Mouse (Mus musculus): ENCODE results near the gene B3galnt2. TPM values are rescaled to one million over a fixed set of nuclear protein-coding genes. Genes with fewer than 3 reads are reported as not detected.
"Not testable (repeated sequence)": the region's sequence is repeated elsewhere in the genome, so short reads cannot be mapped to it uniquely, and the experiment has no call there.

B3galnt2 gene
- polyA plus RNA-seq, 1 experiment from 2014 or later, result 32.1 TPM

DNA sequence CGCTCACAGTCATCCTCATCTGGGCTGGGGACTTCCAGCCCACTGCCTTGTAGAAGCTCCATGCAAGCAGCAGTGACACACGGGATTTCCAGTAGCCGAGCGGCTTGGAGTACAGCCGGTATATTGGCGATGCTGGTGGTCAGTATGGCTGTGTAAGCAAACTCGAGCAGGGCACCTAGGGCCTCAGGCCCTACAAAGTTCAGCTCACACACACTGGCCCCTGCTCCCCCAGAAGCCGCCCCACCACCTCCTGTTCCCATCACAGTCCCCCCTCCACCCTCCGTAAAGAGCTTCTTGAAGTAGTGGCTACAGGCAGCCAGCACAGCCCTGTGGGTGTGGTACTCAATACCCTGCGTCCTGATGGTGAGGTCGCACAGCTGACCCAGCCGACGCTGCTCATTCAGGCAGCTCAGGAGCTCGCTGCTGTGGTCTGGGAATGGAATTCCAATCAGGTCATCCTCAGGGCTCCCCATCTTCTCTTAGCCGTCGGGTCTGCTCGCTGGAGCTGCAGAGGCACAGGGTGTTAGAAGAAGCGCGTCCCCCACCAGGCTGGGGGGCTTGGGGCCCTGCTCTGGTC is 11.2 kb downstream of the B3galnt2 start:
- WGBS, result 63% methylated on average over 19 of the region's 19 CpGs
- H3K36me3 ChIP-seq (ENCODE audit: control insufficient read depth, insufficient read depth, low read length), result peaks cover 3% of the 10 kb centered on the region
- H3K4me3 ChIP-seq (ENCODE audit: low read length), result no peak overlapping the region
- H3K4me1 ChIP-seq (replicated peaks; ENCODE audit: control insufficient read depth, insufficient read depth, low read length), result no peaks in the 10 kb centered on the region
- no peaks in the 10 kb centered on the region for H3K9me3 ChIP-seq (ENCODE audit: control insufficient read depth, low read length)
- H3K27me3 ChIP-seq (ENCODE audit: control insufficient read depth, insufficient read depth, low read depth, low read length), result no peaks in the 10 kb centered on the region
- no peak overlapping the region for H3K4me2 ChIP-seq (ENCODE audit: low read depth, low read length)
- no peak overlapping the region for H3K9ac ChIP-seq (ENCODE audit: low read length)
- no peak for ATAC-seq (ENCODE audit: low read depth)
- no peak overlapping the region for H3K27ac ChIP-seq (ENCODE audit: low read length)

DNA sequence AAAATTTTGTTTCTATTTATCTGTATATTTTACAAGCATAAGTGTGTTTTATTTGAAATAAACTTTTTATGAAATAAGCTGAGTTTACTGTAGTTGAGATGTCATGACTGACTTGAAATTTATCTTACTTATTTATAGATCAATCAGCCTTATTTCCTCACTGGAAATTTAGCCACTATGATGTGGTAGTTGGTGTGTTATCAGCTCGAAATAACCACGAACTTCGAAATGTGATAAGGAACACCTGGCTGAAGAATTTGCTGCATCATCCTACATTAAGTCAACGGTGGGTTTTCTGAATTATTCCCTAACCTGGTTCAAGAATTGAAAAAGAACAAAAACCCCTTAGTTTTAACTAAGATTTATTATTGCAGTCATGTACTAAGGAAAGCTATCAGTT is 11.9 kb downstream of the B3galnt2 start:
- H3K4me2 ChIP-seq (ENCODE audit: low read depth, low read length), result no peak overlapping the region
- peaks cover 3% of the 10 kb centered on the region for H3K36me3 ChIP-seq (ENCODE audit: control insufficient read depth, insufficient read depth, low read length)
- H3K27me3 ChIP-seq (ENCODE audit: control insufficient read depth, insufficient read depth, low read depth, low read length), result no peaks in the 10 kb centered on the region
- no peaks in the 10 kb centered on the region for H3K4me1 ChIP-seq (replicated peaks; ENCODE audit: control insufficient read depth, insufficient read depth, low read length)
- no peak overlapping the region for H3K4me3 ChIP-seq (ENCODE audit: low read length)
- ATAC-seq (ENCODE audit: low read depth), result no peak
- H3K27ac ChIP-seq (ENCODE audit: low read length), result no peak overlapping the region
- no peak overlapping the region for H3K9ac ChIP-seq (ENCODE audit: low read length)
- H3K9me3 ChIP-seq (ENCODE audit: control insufficient read depth, low read length), result no peaks in the 10 kb centered on the region
- WGBS, result 56% methylated on average over 4 of the region's 4 CpGs

- no peaks in the 10 kb centered on the region for H3K9me3 ChIP-seq (ENCODE audit: control insufficient read depth, low read length)
- peaks cover 3% of the 10 kb centered on the region for H3K36me3 ChIP-seq (ENCODE audit: control insufficient read depth, insufficient read depth, low read length)
- H3K27me3 ChIP-seq (ENCODE audit: control insufficient read depth, insufficient read depth, low read depth, low read length), result no peaks in the 10 kb centered on the region
- H3K4me3 ChIP-seq (ENCODE audit: low read length), result no peak overlapping the region
- 77% methylated on average over 4 of the region's 4 CpGs for WGBS
- H3K27ac ChIP-seq (ENCODE audit: low read length), result no peak overlapping the region
- no peak overlapping the region for H3K4me2 ChIP-seq (ENCODE audit: low read depth, low read length)
- peak; percentile 72 for ATAC-seq (ENCODE audit: low read depth)
- H3K9ac ChIP-seq (ENCODE audit: low read length), result no peak overlapping the region
- H3K4me1 ChIP-seq (replicated peaks; ENCODE audit: control insufficient read depth, insufficient read depth, low read length), result no peaks in the 10 kb centered on the region
Measured at GRCm38 (mm10) chr13:13968629-13969111, 14.4 kb downstream of the B3galnt2 start.

DNA sequence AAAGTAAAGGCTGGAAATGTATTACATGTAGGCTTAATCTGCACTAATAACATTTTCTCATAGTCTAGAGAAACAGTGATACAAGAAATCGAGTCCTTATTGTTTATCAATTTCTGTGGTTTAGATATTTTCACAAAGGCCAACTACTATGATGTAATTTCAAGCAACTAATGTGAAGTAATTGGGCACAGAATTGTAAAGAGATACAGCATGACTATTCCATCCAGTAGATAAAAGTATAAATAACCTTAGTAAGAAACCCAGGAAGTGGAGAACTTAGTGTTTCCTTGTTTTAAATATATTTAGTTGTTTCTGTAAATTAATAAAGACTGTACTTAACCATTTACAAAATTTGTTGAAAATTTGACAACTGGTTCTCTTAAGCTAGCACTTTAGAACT is 15.5 kb downstream of the B3galnt2 start:
- H3K36me3 ChIP-seq (ENCODE audit: control insufficient read depth, insufficient read depth, low read length), result peaks cover 3% of the 10 kb centered on the region
- H3K9me3 ChIP-seq (ENCODE audit: control insufficient read depth, low read length), result no peaks in the 10 kb centered on the region
- no peak overlapping the region for H3K4me2 ChIP-seq (ENCODE audit: low read depth, low read length)
- no peaks in the 10 kb centered on the region for H3K27me3 ChIP-seq (ENCODE audit: control insufficient read depth, insufficient read depth, low read depth, low read length)
- no peak for ATAC-seq (ENCODE audit: low read depth)
- H3K9ac ChIP-seq (ENCODE audit: low read length), result no peak overlapping the region
- H3K4me3 ChIP-seq (ENCODE audit: low read length), result no peak overlapping the region
- no peak overlapping the region for H3K27ac ChIP-seq (ENCODE audit: low read length)
- H3K4me1 ChIP-seq (replicated peaks; ENCODE audit: control insufficient read depth, insufficient read depth, low read length), result no peaks in the 10 kb centered on the region
- WGBS, result 86% methylated on average over 1 of the region's 1 CpGs

GRCm38 (mm10) chr13:13981842-13982241 is 27.6 kb downstream of the B3galnt2 start:
- H3K9ac ChIP-seq (ENCODE audit: low read length); ATAC-seq (ENCODE audit: low read depth); H3K27me3 ChIP-seq (ENCODE audit: control insufficient read depth, insufficient read depth, low read depth, low read length); H3K27ac ChIP-seq (ENCODE audit: low read length); H3K9me3 ChIP-seq (ENCODE audit: control insufficient read depth, low read length); H3K4me3 ChIP-seq (ENCODE audit: low read length); H3K36me3 ChIP-seq (ENCODE audit: control insufficient read depth, insufficient read depth, low read length); H3K4me2 ChIP-seq (ENCODE audit: low read depth, low read length); H3K4me1 ChIP-seq (replicated peaks; ENCODE audit: control insufficient read depth, insufficient read depth, low read length): not testable (repeated sequence)
- 79% methylated on average over 1 of the region's 1 CpGs for WGBS

DNA sequence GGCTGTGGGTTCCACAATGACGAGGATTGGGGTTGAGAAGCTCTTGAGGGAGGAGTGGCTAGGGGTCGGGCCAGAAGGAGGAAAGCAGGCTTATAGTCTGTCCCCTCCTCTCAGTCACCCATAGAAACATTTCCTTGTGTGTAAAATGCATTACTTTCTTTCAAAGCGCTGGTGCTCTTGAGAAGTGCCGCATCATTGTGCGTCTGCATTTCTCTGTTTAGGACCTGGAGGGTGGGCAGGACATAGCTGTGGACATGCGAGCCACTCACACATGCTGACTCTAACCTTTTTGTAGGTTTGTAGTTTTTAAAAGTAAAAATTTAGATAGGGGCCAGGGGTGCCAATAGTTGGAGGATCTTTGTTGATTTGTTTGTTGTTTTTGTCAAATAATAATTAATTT is 29.3 kb downstream of the B3galnt2 start:
- H3K36me3 ChIP-seq (ENCODE audit: control insufficient read depth, insufficient read depth, low read length), result no peaks in the 10 kb centered on the region
- no peak overlapping the region for H3K27ac ChIP-seq (ENCODE audit: low read length)
- no peaks in the 10 kb centered on the region for H3K27me3 ChIP-seq (ENCODE audit: control insufficient read depth, insufficient read depth, low read depth, low read length)
- no peak overlapping the region for H3K4me2 ChIP-seq (ENCODE audit: low read depth, low read length)
- H3K4me1 ChIP-seq (replicated peaks; ENCODE audit: control insufficient read depth, insufficient read depth, low read length), result no peaks in the 10 kb centered on the region
- H3K4me3 ChIP-seq (ENCODE audit: low read length), result no peak overlapping the region
- ATAC-seq (ENCODE audit: low read depth), result no peak
- WGBS, result 79% methylated on average over 6 of the region's 6 CpGs
- H3K9me3 ChIP-seq (ENCODE audit: control insufficient read depth, low read length), result no peaks in the 10 kb centered on the region
- H3K9ac ChIP-seq (ENCODE audit: low read length), result no peak overlapping the region

- no peak overlapping the region for H3K27ac ChIP-seq (ENCODE audit: low read length)
- peaks cover 5% of the 10 kb centered on the region for H3K36me3 ChIP-seq (ENCODE audit: control insufficient read depth, insufficient read depth, low read length)
- H3K9me3 ChIP-seq (ENCODE audit: control insufficient read depth, low read length), result no peaks in the 10 kb centered on the region
- H3K27me3 ChIP-seq (ENCODE audit: control insufficient read depth, insufficient read depth, low read depth, low read length), result no peaks in the 10 kb centered on the region
- H3K4me2 ChIP-seq (ENCODE audit: low read depth, low read length), result no peak overlapping the region
- 83% methylated on average over 2 of the region's 2 CpGs for WGBS
- ATAC-seq (ENCODE audit: low read depth), result no peak
- H3K4me1 ChIP-seq (replicated peaks; ENCODE audit: control insufficient read depth, insufficient read depth, low read length), result no peaks in the 10 kb centered on the region
- H3K4me3 ChIP-seq (ENCODE audit: low read length), result no peak overlapping the region
- H3K9ac ChIP-seq (ENCODE audit: low read length), result no peak overlapping the region
Measured at GRCm38 (mm10) chr13:13989135-13989534, 34.9 kb downstream of the B3galnt2 start.

GRCm38 (mm10) chr13:13990391-13990790 is 36.1 kb downstream of the B3galnt2 start:
- no peaks in the 10 kb centered on the region for H3K27me3 ChIP-seq (ENCODE audit: control insufficient read depth, insufficient read depth, low read depth, low read length)
- 64% methylated on average over 2 of the region's 2 CpGs for WGBS
- no peak overlapping the region for H3K9ac ChIP-seq (ENCODE audit: low read length)
- no peak overlapping the region for H3K27ac ChIP-seq (ENCODE audit: low read length)
- peaks cover 7% of the 10 kb centered on the region for H3K36me3 ChIP-seq (ENCODE audit: control insufficient read depth, insufficient read depth, low read length)
- H3K4me2 ChIP-seq (ENCODE audit: low read depth, low read length), result no peak overlapping the region
- no peak for ATAC-seq (ENCODE audit: low read depth)
- no peaks in the 10 kb centered on the region for H3K4me1 ChIP-seq (replicated peaks; ENCODE audit: control insufficient read depth, insufficient read depth, low read length)
- no peak overlapping the region for H3K4me3 ChIP-seq (ENCODE audit: low read length)
- no peaks in the 10 kb centered on the region for H3K9me3 ChIP-seq (ENCODE audit: control insufficient read depth, low read length)

DNA sequence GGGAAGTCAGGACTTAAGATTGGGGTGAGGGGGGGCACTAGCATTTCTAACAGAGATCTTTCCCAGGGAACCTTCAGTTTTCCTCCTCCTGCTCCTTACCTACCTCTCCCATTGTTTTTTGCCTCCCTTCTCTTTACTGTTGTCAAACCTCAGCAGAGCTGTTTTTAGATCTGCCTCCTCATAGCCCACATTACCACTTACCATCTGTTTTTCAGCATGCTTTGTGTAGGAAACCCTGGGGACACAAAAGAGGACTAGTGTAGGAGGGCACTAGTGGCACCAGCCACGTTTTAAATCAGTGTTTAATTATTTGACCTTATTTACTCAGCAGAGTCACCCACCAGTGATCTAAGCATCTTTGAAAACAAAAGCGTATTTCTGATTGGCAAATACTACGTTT is 38.8 kb downstream of the B3galnt2 start:
- H3K36me3 ChIP-seq (ENCODE audit: control insufficient read depth, insufficient read depth, low read length), result peaks cover 13% of the 10 kb centered on the region
- 71% methylated on average over 3 of the region's 3 CpGs for WGBS
- H3K9me3 ChIP-seq (ENCODE audit: control insufficient read depth, low read length), result no peaks in the 10 kb centered on the region
- no peaks in the 10 kb centered on the region for H3K4me1 ChIP-seq (replicated peaks; ENCODE audit: control insufficient read depth, insufficient read depth, low read length)
- H3K27me3 ChIP-seq (ENCODE audit: control insufficient read depth, insufficient read depth, low read depth, low read length), result no peaks in the 10 kb centered on the region
- no peak for ATAC-seq (ENCODE audit: low read depth)
- H3K27ac ChIP-seq (ENCODE audit: low read length), result no peak overlapping the region
- H3K4me2 ChIP-seq (ENCODE audit: low read depth, low read length), result no peak overlapping the region
- no peak overlapping the region for H3K9ac ChIP-seq (ENCODE audit: low read length)
- no peak overlapping the region for H3K4me3 ChIP-seq (ENCODE audit: low read length)

GRCm38 (mm10) chr13:13995046-13995445 is 40.8 kb downstream of the B3galnt2 start:
- Histone ChIP-seq H3K4me2 (ENCODE audit: low read depth, low read length) (no peak overlapping the region), H3K4me3 (ENCODE audit: low read length) (no peak overlapping the region), H3K9ac (ENCODE audit: low read length) (no peak overlapping the region), H3K27me3 (ENCODE audit: control insufficient read depth, insufficient read depth, low read depth, low read length) (no peaks in the 10 kb centered on the region), H3K27ac (ENCODE audit: low read length) (no peak overlapping the region), H3K36me3 (ENCODE audit: control insufficient read depth, insufficient read depth, low read length) (peaks cover 20% of the 10 kb centered on the region), H3K4me1 (replicated peaks; ENCODE audit: control insufficient read depth, insufficient read depth, low read length) (no peaks in the 10 kb centered on the region), H3K9me3 (ENCODE audit: control insufficient read depth, low read length) (no peaks in the 10 kb centered on the region)
- ATAC-seq (ENCODE audit: low read depth), result no peak
- 93% methylated on average over 5 of the region's 5 CpGs for WGBS

Measured in lung, embryonic 16.5 days (tissue).